Mouse (Mus musculus) CH12F3 (cell line): Measurements from ENCODE around the gene Insm2.

ENCODE experiments used
- in situ Hi-C: fragments of 300-500 bp; cut with MboI; formaldehyde crosslinking; loops from 2 replicates; pipeline ENCODE4 v1.14.3; 2020; ENCODE audit warnings: low sequenced_read_pairs

Insm2 gene

DNA sequence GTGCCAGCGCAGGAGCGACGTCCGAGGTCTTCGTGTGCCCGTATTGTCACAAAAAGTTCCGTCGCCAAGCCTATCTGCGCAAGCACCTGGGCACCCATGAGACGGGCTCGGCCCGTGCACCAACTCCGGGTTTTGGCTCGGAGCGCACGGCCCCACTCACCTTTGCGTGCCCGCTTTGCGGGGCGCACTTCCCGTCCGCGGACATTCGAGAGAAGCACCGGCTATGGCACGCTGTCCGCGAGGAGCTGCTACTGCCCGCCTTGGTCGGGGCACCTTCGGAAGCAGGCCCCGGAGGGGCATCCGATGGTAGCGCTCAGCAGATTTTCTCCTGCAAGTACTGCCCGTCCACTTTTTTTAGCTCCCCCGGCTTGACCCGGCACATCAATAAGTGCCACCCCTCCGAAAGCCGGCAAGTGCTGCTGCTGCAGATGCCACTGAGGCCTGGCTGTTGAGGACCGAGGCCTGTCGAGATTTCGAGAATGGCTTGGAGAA is 1.3 kb downstream of the Insm2 start:
- in situ Hi-C loops: no loop called here

DNA sequence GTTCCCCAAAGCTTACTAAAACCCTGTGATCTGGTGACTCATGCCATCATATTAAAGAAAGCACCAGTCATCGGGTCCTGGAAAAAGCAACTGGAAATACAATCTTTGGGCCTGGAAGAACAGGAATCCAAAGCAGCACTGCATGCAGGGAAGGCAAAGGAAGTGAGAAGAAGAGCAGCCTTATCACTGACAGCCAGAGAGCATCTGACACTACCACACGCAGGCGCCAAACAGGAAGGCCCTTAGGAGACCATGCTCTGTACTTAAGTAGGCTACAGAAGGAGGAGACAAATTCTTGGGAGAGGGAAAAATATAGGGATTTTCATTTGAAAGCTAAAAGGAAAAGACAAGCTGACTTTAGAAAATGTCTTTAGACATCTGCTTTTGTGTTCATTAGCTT is 5.2 kb downstream of the Insm2 start:
- in situ Hi-C loops: no loop called here

DNA sequence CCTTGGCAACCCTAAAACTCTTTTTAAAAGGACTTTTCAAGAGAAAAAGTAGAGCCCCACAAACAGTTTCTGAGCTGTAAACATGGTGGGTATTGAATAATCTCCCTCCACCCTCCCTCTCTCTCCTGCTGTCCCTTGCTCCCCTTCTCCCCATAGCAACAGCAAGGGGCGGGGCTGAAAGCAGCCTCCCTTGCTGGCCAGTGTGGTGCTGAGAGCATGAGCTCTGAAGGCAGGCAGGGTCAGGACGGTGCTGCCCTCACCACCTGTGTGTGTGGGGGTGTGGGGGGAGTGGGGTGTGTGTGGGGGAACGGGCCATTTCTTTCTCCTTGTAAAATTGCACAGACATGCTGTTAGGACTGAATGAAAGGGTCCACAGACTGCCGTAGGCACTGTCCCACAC is 8.7 kb downstream of the Insm2 start:
- in situ Hi-C loops: no loop called here

DNA sequence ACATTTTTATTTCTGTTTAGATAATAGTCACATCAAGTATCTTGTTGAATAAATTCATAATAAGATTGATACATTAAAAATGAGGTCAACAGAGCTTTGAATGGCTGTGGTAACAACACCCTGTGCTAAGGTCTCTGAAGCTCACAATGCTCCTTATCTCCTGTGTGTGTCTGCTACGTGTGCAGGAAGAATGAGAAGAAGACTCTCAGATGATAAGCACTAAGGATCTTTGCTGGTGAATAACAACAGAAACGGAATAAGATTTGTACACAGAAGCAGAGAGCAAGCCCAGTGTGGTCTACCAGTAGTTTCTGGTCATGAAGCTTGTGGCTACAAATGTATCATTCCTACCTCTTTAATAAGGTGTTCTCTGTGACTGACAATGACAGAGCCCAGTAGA is 11.6 kb downstream of the Insm2 start:
- in situ Hi-C loops: no loop called here

DNA sequence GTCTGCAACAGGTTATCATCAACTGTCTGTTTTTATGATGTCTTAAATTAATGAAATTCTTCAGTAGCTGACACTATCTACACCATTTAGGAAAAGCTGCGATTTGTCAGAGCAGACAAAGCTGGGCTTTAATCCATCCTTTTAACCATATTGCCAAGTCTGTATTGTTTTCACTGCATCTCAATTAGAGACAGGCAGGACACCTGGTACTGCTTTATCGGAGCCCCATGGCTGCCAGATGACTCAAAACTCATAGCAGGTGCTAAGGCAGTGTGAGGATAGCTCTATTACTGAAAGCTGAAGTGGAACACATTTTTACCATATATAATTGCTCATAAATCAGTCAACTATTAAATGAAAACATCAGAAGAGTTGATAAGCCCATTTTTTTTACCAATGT is 21.1 kb downstream of the Insm2 start:
- in situ Hi-C loops: no loop called here

DNA sequence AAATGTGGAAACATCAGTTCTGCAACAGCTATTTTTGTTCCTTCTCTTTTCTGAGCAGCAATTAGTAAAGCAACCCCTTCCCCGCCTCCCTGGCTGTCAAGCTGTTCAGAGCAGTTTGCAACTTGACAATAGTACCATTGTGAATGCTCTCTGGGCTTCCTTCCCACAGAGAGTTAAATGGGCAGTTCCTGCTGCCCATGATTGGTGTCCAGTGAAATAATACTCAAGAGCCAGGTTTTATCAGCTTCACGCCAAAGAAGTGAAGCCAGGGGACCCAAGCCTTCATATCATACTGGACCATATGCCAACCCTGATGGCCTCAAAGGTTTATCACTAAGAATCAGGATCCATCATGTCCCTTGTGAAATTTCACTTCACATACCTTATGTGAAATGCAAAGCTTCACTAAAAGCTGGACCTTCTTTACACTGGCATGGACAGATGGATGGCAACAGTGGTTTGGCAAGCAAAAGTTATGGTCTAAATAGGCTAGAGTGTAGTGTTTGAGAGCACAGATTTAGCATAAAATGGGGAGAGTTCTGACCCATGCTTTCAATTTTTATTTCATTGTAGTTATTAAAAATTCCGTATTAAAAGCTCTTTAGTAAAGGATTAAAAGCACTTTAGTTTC is 23.5 kb downstream of the Insm2 start:
- in situ Hi-C loops: no loop called here

DNA sequence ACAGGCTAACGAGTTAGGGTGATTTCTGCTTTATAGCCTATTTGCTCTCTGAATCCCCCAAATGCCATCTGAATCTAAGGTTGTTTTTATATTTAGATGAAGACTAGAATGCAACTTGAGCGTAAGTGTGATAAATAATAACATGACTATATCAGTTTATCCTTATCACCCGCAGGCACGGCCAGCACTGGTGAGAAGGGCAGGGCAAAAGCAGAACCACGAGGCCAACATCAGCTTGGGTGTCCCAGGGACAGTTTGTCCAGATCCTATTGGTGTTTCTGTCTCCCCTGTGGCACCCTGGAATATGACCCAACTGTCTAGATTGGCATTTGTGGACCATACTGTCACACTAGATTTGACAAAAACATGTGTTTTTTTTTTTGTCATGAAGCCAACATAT is 24.0 kb downstream of the Insm2 start:
- in situ Hi-C loops: no loop called here

DNA sequence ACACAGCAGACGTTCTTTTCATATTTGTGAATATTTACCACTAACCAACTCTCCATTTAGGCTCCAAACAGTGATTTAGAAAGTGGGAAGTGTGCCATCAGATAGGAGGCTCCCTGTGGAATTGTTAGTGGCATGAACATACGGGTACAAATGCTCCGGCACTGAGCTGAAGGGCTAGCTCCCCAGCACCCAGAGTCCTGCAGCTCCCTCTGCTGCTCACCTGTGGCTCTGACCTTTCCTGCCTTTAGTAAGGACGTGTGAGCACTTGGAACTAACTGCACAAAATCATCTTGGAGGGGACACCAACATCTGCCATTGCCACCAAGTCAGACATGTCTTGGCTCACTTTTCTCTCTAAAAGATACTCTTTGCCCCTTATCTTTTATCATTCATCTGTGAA is 27.5 kb downstream of the Insm2 start:
- in situ Hi-C loops: no loop called here

DNA sequence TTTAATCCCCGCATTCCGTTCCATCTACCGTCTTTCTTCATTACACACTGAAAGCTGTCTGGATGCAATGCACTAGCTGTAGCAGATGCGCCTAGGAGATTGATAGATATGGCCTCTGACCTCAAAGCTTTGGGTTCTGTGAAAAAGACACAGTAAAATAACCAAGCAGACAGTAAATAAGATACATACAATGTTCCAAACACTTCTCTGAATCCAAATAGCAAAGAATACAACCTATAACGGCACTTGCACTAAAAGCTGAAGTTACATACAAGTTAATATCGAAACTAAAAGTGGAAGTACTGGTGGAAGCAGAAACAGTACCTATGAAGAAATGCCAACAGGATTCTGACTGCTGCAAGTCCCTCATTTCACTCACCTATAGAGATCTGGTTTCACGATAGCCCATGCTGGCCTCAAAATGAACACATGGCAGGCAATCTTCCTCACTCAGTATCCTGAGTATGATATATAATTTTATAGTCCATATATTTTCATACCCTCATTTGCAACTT is 48.8 kb downstream of the Insm2 start:
- in situ Hi-C loops: no loop called here
